Mouse (Mus musculus) CH12.LX (cell line): Measurements from ENCODE around the gene Tnp1. TPM values are rescaled to one million over a fixed set of nuclear protein-coding genes. Genes with fewer than 3 reads are reported as not detected.

Experiments
- DNase-seq: peaks from one replicate; pipeline ENCODE4 v3.0.0-alpha.2; 2013; ENCODE audit errors: extremely low read depth
- H3K27ac ChIP-seq: 2 replicates; pipeline ENCODE4 v1.5.1; 2012; ENCODE audit warnings: low read depth, mild to moderate bottlenecking, control low read depth, moderate library complexity; ENCODE audit not compliant: insufficient read depth
- H3K27me3 ChIP-seq: replicated peaks from 2 replicates; pipeline ENCODE3; 2012; ENCODE audit warnings: inconsistent platforms
- H3K36me3 ChIP-seq, 2 experiments: replicated peaks in 1 of 2; 2 replicates each; pipeline versions ENCODE3 to v1.6.1; 2012; ENCODE audit warnings: inconsistent platforms in 1 of 2, low read length in 1 of 2, mild to moderate bottlenecking in 1 of 2, mixed read lengths in 1 of 2, moderate library complexity in 1 of 2; ENCODE audit not compliant: control insufficient read depth in 1 of 2, insufficient read depth in 1 of 2
- H3K4me1 ChIP-seq, 2 experiments: 2 replicates each; pipeline ENCODE4 v1.6.1; 2012; ENCODE audit warnings: inconsistent platforms in 1 of 2, moderate library complexity in 1 of 2; ENCODE audit not compliant: insufficient read depth in 2 of 2, control insufficient read depth in 1 of 2
- H3K4me2 ChIP-seq: 2 replicates; pipeline ENCODE4 v1.6.1; 2012; ENCODE audit warnings: low read depth, mild to moderate bottlenecking, control low read depth; ENCODE audit not compliant: poor library complexity, insufficient read depth, severe bottlenecking
- H3K4me3 ChIP-seq, 3 experiments: fragments of 150-350 bp in 1 of 3; sonication (generic) in 1 of 3; replicated peaks in 1 of 3; 2 replicates each; pipeline versions ENCODE3 to v1.5.1; 2011 to 2012; ENCODE audit warnings: low read depth in 2 of 3, low read length in 2 of 3, mild to moderate bottlenecking in 2 of 3, moderate library complexity in 2 of 3, control low read depth in 1 of 3, improper control_type of control experiment in 1 of 3, inconsistent platforms in 1 of 3, mixed read lengths in 1 of 3; ENCODE audit not compliant: poor library complexity in 1 of 3
- H3K79me2 ChIP-seq: replicated peaks from 2 replicates; pipeline ENCODE4 v1.6.1; 2012; ENCODE audit warnings: mild to moderate bottlenecking, moderate library complexity; ENCODE audit not compliant: control insufficient read depth, poor library complexity, insufficient read depth, severe bottlenecking; ENCODE audit errors: extremely low read depth
- H3K9ac ChIP-seq: 2 replicates; pipeline ENCODE4 v1.6.1; 2012; ENCODE audit warnings: low read depth, mild to moderate bottlenecking, control low read depth, moderate library complexity; ENCODE audit not compliant: insufficient read depth
- H3K9me3 ChIP-seq: replicated peaks from 2 replicates; pipeline ENCODE3; 2012; ENCODE audit warnings: low read length, inconsistent platforms, mixed read lengths
- CHD1 ChIP-seq: IDR thresholded peaks from 2 replicates; pipeline ENCODE4 v1.6.1; 2012; ENCODE audit warnings: low read depth, low read length, improper control_type of control experiment, inconsistent platforms
- CHD2 ChIP-seq: IDR thresholded peaks from 2 replicates; pipeline ENCODE4 v1.6.1; 2011; ENCODE audit warnings: low read length, improper control_type of control experiment
- E2F4 ChIP-seq: IDR thresholded peaks from 2 replicates; pipeline ENCODE4 v1.6.1; 2011; ENCODE audit warnings: low read depth, low read length, improper control_type of control experiment; ENCODE audit not compliant: insufficient replicate concordance
- ELF1 ChIP-seq: IDR thresholded peaks from 2 replicates; pipeline ENCODE4 v1.6.1; 2014; ENCODE audit warnings: low read depth, mild to moderate bottlenecking, inconsistent platforms, low read length, improper control_type of control experiment
- EP300 ChIP-seq: IDR thresholded peaks from 2 replicates; pipeline ENCODE4 v1.6.1; 2011; ENCODE audit warnings: low read length, improper control_type of control experiment
- GABPA ChIP-seq: IDR thresholded peaks from 2 replicates; pipeline ENCODE4 v1.6.1; 2012; ENCODE audit warnings: low read depth, low read length, improper control_type of control experiment, inconsistent platforms; ENCODE audit not compliant: insufficient replicate concordance
- HCFC1 ChIP-seq: IDR thresholded peaks from 2 replicates; pipeline ENCODE4 v1.6.1; 2012; ENCODE audit warnings: low read depth, mild to moderate bottlenecking, inconsistent platforms, low read length, improper control_type of control experiment
- JUN ChIP-seq: IDR thresholded peaks from 2 replicates; pipeline ENCODE4 v1.6.1; 2011; ENCODE audit warnings: low read depth, mild to moderate bottlenecking, low read length, improper control_type of control experiment, moderate library complexity; ENCODE audit not compliant: insufficient read depth
- KAT2A ChIP-seq: IDR thresholded peaks from 2 replicates; pipeline ENCODE4 v1.6.1; 2012; ENCODE audit warnings: low read length, improper control_type of control experiment, inconsistent platforms; ENCODE audit not compliant: insufficient replicate concordance
- MEF2A ChIP-seq: IDR thresholded peaks from 2 replicates; pipeline ENCODE4 v1.6.1; 2014; ENCODE audit warnings: low read depth, mild to moderate bottlenecking, inconsistent platforms, low read length, improper control_type of control experiment, borderline replicate concordance
- MXI1 ChIP-seq: IDR thresholded peaks from 2 replicates; pipeline ENCODE4 v1.6.1; 2011; ENCODE audit warnings: mild to moderate bottlenecking, low read depth, low read length, improper control_type of control experiment
- MYC ChIP-seq: IDR thresholded peaks from 2 replicates; pipeline ENCODE4 v1.6.1; 2011; ENCODE audit warnings: low read depth, mild to moderate bottlenecking, improper control_type of control experiment, low read length
- NRF1 ChIP-seq: IDR thresholded peaks from 2 replicates; pipeline ENCODE4 v1.6.1; 2014; ENCODE audit warnings: low read depth, mild to moderate bottlenecking, inconsistent platforms, low read length, improper control_type of control experiment, moderate library complexity
- POLR2A ChIP-seq: IDR thresholded peaks from 2 replicates; pipeline ENCODE4 v1.6.1; 2011; ENCODE audit warnings: low read depth, mild to moderate bottlenecking, improper control_type of control experiment, low read length
- SMC3 ChIP-seq: IDR thresholded peaks from 2 replicates; pipeline ENCODE4 v1.6.1; 2011; ENCODE audit warnings: low read depth, low read length, improper control_type of control experiment
- UBTF ChIP-seq: IDR thresholded peaks from 2 replicates; pipeline ENCODE4 v1.6.1; 2012; ENCODE audit warnings: low read depth, mild to moderate bottlenecking, inconsistent platforms, low read length, improper control_type of control experiment, moderate library complexity
- USF1 ChIP-seq: IDR thresholded peaks from 2 replicates; pipeline ENCODE4 v1.6.1; 2014; ENCODE audit warnings: low read depth, mild to moderate bottlenecking, inconsistent platforms, low read length, improper control_type of control experiment
- USF2 ChIP-seq: conservative IDR thresholded peaks from 2 replicates; pipeline ENCODE4 v1.6.1; 2011; ENCODE audit warnings: low read depth, low read length, improper control_type of control experiment
- ZC3H11A ChIP-seq: IDR thresholded peaks from 2 replicates; pipeline ENCODE4 v1.6.1; 2012; ENCODE audit warnings: low read depth, mild to moderate bottlenecking, inconsistent platforms, low read length, improper control_type of control experiment
- ZMIZ1 ChIP-seq: IDR thresholded peaks from 2 replicates; pipeline ENCODE4 v1.6.1; 2012; ENCODE audit warnings: low read depth, mild to moderate bottlenecking, inconsistent platforms, low read length, improper control_type of control experiment
- ZNF384 ChIP-seq: IDR thresholded peaks from 2 replicates; pipeline ENCODE4 v1.6.1; 2012; ENCODE audit warnings: low read depth, low read length, improper control_type of control experiment, inconsistent platforms
- dilution Hi-C: fragments of 300-500 bp; cut with MboI; formaldehyde crosslinking; loops from 2 replicates; pipeline ENCODE4 v1.14.3; 2020; ENCODE audit warnings: low sequenced_read_pairs; ENCODE audit not compliant: extremely low pct_unique_long_range_greater_than_20kb, extremely low pct_ligation_motif_present
- in situ Hi-C: fragments of 300-500 bp; cut with MboI; formaldehyde crosslinking; loops from 3 replicates; pipeline ENCODE4 v1.14.3; 2019; ENCODE audit warnings: low sequenced_read_pairs, low pct_ligation_motif_present, low pct_unique_long_range_greater_than_20kb, mixed read lengths
- polyA plus RNA-seq: library from polyadenylated mRNA; unstranded; fragments of >175 nt; gene quantifications from 2 replicates; pipeline ENCODE4 v1.2.1, GENCODE M21; 2012; ENCODE audit warnings: low read depth; ENCODE audit not compliant: insufficient read length
- total RNA-seq, 2 experiments: library from RNA; depleted of rRNA; stranded (reverse); fragments of 300-350 nt in 1 of 2; fragments of >200 nt in 1 of 2; gene quantifications; 2 replicates each; pipeline ENCODE4 v1.2.3; 2012 to 2014

Gene Tnp1
- total and polyA plus RNA-seq, 3 experiments, result not detected

DNA sequence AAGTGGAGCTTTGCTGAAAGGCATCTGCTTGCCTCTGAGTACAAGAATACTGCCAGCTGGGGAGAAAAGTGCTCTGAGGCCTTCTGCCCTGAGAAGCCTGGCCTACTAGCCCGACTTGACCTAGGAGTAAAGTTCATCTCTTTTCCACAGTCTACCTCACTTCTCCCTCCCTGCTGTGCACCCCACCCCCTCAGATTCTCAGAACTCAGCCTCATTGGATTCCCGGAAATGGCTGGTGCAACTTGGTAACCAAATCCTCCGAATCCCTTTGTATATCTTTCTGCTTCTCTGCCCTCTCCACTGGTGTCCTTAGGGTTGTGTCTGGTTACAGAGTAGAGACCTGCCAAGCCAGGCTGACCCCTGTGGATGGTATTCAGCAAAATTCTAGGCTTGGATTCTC, 20.8 kb upstream of the Tnp1 start:
- TF ChIP-seq NRF1, result no peak
- TF ChIP-seq ELF1, result no peak
- TF ChIP-seq JUN, result no peak
- TF ChIP-seq GABPA, result no peak
- no peak overlapping the region for H3K4me2 ChIP-seq
- H3K9ac ChIP-seq, result no peak overlapping the region
- H3K4me1 ChIP-seq, result peaks cover 0 to 2% of the 10 kb centered on the region in 2 experiments; a peak in 1 of 4 replicates
- H3K4me3 ChIP-seq, result no peak overlapping the region
- no peak overlapping the region for H3K27ac ChIP-seq
- dilution Hi-C loops (no loop called here), in situ Hi-C loops (no loop called here)
- H3K27me3 ChIP-seq, result peaks cover 5% of the 10 kb centered on the region
- DNase-seq, result no peak
- H3K79me2 ChIP-seq, result no peaks in the 10 kb centered on the region
- no peaks in the 10 kb centered on the region for H3K9me3 ChIP-seq
- H3K36me3 ChIP-seq, result no peaks in the 10 kb centered on the region

DNA sequence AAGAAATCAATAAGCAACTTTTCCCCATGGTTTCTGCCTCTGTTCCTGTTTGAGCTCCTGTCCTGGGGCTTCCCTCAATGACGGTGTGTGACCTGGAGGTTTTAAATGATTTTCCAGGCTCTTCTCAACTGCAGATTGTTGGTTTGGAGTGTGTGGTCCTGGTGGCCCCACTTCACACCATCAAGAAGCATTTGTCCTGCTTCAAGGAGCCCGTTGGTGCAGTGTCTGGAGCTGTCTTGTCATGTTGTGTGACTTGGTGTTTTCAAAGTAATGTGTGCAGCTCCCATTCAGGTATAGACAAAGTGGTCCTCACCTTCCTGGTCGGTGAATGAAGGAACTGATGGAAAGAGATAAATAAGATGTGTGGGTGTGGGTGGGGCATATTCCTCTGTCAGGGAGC, 20.0 kb upstream of the Tnp1 start:
- no peak overlapping the region for H3K4me2 ChIP-seq
- no peak for DNase-seq
- in situ Hi-C loops (no loop called here), dilution Hi-C loops (no loop called here)
- no peak overlapping the region for H3K4me3 ChIP-seq
- no peak overlapping the region for H3K9ac ChIP-seq
- peaks cover 6% of the 10 kb centered on the region for H3K27me3 ChIP-seq
- H3K9me3 ChIP-seq, result no peaks in the 10 kb centered on the region
- TF ChIP-seq ZC3H11A (no peak), NRF1 (no peak), SMC3 (no peak), EP300 (no peak)
- H3K79me2 ChIP-seq, result no peaks in the 10 kb centered on the region
- H3K27ac ChIP-seq, result no peak overlapping the region
- H3K36me3 ChIP-seq, result no peaks in the 10 kb centered on the region
- peaks cover 0 to 2% of the 10 kb centered on the region in 2 experiments; a peak in 1 of 4 replicates for H3K4me1 ChIP-seq

GRCm38 (mm10) chr1:73032491-73032890, 16.8 kb upstream of the Tnp1 start:
- TF ChIP-seq EP300 (no peak), ZNF384 (no peak), USF2 (no peak), ZMIZ1 (no peak), CHD1 (no peak), E2F4 (no peak), JUN (no peak), MYC (no peak), MEF2A (no peak), KAT2A (no peak), POLR2A (no peak), USF1 (no peak), GABPA (no peak), HCFC1 (no peak), MXI1 (no peak), ZC3H11A (no peak), UBTF (no peak), CHD2 (no peak)
- Histone ChIP-seq H3K9me3 (no peaks in the 10 kb centered on the region), H3K9ac (no peak overlapping the region), H3K4me2 (no peak overlapping the region), H3K4me1 (peaks cover 0 to 2% of the 10 kb centered on the region in 2 experiments; a peak in 1 of 4 replicates), H3K36me3 (no peaks in the 10 kb centered on the region), H3K4me3 (no peak overlapping the region), H3K27me3 (peaks cover 10% of the 10 kb centered on the region), H3K79me2 (no peaks in the 10 kb centered on the region), H3K27ac (no peak overlapping the region)
- DNase-seq, result no peak
- dilution Hi-C loops (no loop called here), in situ Hi-C loops (no loop called here)
